Mouse (Mus musculus) embryonic fibroblast, embryonic 13.5 days (primary cell): Measurements from ENCODE around the gene Letm1. TPM values are rescaled to one million over a fixed set of nuclear protein-coding genes. Genes with fewer than 3 reads are reported as not detected.

Experiments
- H3K27ac ChIP-seq: 2 replicates; pipeline ENCODE4 v1.5.1; 2012; ENCODE audit warnings: low read length, control low read depth, inconsistent platforms; ENCODE audit not compliant: insufficient read depth
- H3K4me1 ChIP-seq: 2 replicates; pipeline ENCODE4 v1.6.1; 2011; ENCODE audit warnings: low read length; ENCODE audit not compliant: control insufficient read depth, insufficient read depth
- H3K4me3 ChIP-seq: 2 replicates; pipeline ENCODE4 v1.5.1; 2011; ENCODE audit warnings: mild to moderate bottlenecking, control low read depth, low read length; ENCODE audit not compliant: insufficient read depth
- CTCF ChIP-seq: IDR thresholded peaks from 2 replicates; pipeline ENCODE4 v1.5.1; 2011; ENCODE audit warnings: mild to moderate bottlenecking, control low read depth, low read length, moderate library complexity, borderline replicate concordance; ENCODE audit not compliant: insufficient read depth
- POLR2A ChIP-seq: IDR thresholded peaks from 2 replicates; pipeline ENCODE4 v1.6.1; 2011; ENCODE audit warnings: low read depth, mild to moderate bottlenecking, control low read depth, low read length, moderate library complexity
- polyA plus RNA-seq: library from polyadenylated mRNA; stranded (reverse); fragments of >200 nt; gene quantifications from 2 replicates; pipeline ENCODE4 v1.2.4, GENCODE M21; 2011; ENCODE audit warnings: low read depth; ENCODE audit not compliant: missing spikeins, insufficient read length

Letm1 gene
- polyA plus RNA-seq, 1 experiment = 27.0 TPM

GRCm38 (mm10) chr5:33689852-33690645 lies 92.6 kb downstream of the Letm1 start:
- TF ChIP-seq POLR2A (no peak), CTCF (no peak)
- Histone ChIP-seq H3K4me1 (no peaks in the 10 kb centered on the region), H3K4me3 (no peak overlapping the region), H3K27ac (no peak overlapping the region)

Other genes with a start within 250 kb of the Letm1 start
- 24.3 and 26.9 TPM in 2 replicates for gene Fam53a, start 153.2 kb downstream of the Letm1 start, polyA plus RNA-seq
- gene Gm9903, start 152.9 kb downstream of the Letm1 start, polyA plus RNA-seq = 1.3 and 1.4 TPM in 2 replicates
- 60.2 and 67.7 TPM in 2 replicates for gene Slbp, start 130.2 kb downstream of the Letm1 start, polyA plus RNA-seq
- 62.0 and 75.1 TPM in 2 replicates for gene Tacc3, start 124.7 kb downstream of the Letm1 start, polyA plus RNA-seq
- gene Tmem129, start 124.4 kb downstream of the Letm1 start, polyA plus RNA-seq = 22.8 and 28.1 TPM in 2 replicates
- gene Fgfr3, start 61.1 kb downstream of the Letm1 start, polyA plus RNA-seq = 0.97 and 1.7 TPM in 2 replicates
- gene Nsd2, start 37.9 kb upstream of the Letm1 start, polyA plus RNA-seq = 63.8 and 103 TPM in 2 replicates
- gene Nelfa, start 153.6 kb upstream of the Letm1 start, polyA plus RNA-seq = 19.2 and 22.0 TPM in 2 replicates
- gene Gm1673, start 200.6 kb upstream of the Letm1 start, polyA plus RNA-seq = 9.6 and 15.7 TPM in 2 replicates
- 0.12 and 0.32 TPM in 2 replicates for gene Nat8l, start 213.2 kb upstream of the Letm1 start, polyA plus RNA-seq